Mouse (Mus musculus) hindbrain, embryonic 11.5 days (tissue): Measurements from ENCODE around the gene Prkca. TPM values are rescaled to one million over a fixed set of nuclear protein-coding genes. Genes with fewer than 3 reads are reported as not detected.

Experiments used
- ATAC-seq: fragments of 200-750 bp; cut with Nextera tagmentation; 2 replicates; pipeline ENCODE4 v1.8.0; 2017; ENCODE audit warnings: mild to moderate bottlenecking, moderate TSS enrichment, moderate library complexity; ENCODE audit not compliant: low FRiP score
- DNase-seq: peaks from one replicate; pipeline ENCODE4 v3.0.0-alpha.2; 2015; ENCODE audit warnings: low spot score
- H3K27ac ChIP-seq: fragments of 300-500 bp; sonication (generic); 2 replicates; pipeline ENCODE4 v1.5.1; 2014; ENCODE audit warnings: mild to moderate bottlenecking, low read depth, low read length
- H3K27me3 ChIP-seq: fragments of 300-500 bp; sonication (generic); 2 replicates; pipeline ENCODE4 v1.6.1; 2014; ENCODE audit warnings: mild to moderate bottlenecking, low read length, moderate library complexity, mixed read lengths; ENCODE audit not compliant: control insufficient read depth, insufficient read depth
- H3K36me3 ChIP-seq: fragments of 300-500 bp; sonication (generic); 2 replicates; pipeline ENCODE4 v1.6.1; 2014; ENCODE audit warnings: mild to moderate bottlenecking, low read length, moderate library complexity, mixed read lengths; ENCODE audit not compliant: control insufficient read depth, insufficient read depth
- H3K4me1 ChIP-seq: fragments of 300-500 bp; sonication (generic); replicated peaks from 2 replicates; pipeline ENCODE4 v1.6.1; 2014; ENCODE audit warnings: low read length, mixed read lengths; ENCODE audit not compliant: control insufficient read depth, insufficient read depth
- H3K4me2 ChIP-seq: fragments of 300-500 bp; sonication (generic); replicated peaks from 2 replicates; pipeline ENCODE4 v1.6.1; 2014; ENCODE audit warnings: mild to moderate bottlenecking, low read depth, low read length
- H3K4me3 ChIP-seq: fragments of 300-500 bp; sonication (generic); 2 replicates; pipeline ENCODE4 v1.5.1; 2014; ENCODE audit warnings: low read depth, low read length
- H3K9ac ChIP-seq: fragments of 300-500 bp; sonication (generic); 2 replicates; pipeline ENCODE4 v1.6.1; 2014; ENCODE audit warnings: low read depth, low read length
- H3K9me3 ChIP-seq: fragments of 300-500 bp; sonication (generic); 2 replicates; pipeline ENCODE4 v1.6.1; 2016; ENCODE audit warnings: low read length; ENCODE audit not compliant: control insufficient read depth
- WGBS: fragments of 180-500 bp; shearing (Covaris S2); extraction: QIAGEN DNeasy Blood & Tissue Kit; methylation state at CpG from one replicate; pipeline ENCODE4 v1.1.7; 2014; 5-methylcytosine and 5-hydroxymethylcytosine counted together
- polyA plus RNA-seq: library from polyadenylated mRNA; unstranded; fragments of >200 nt; fragmentation: Nextera tagmentation; extraction: Ambion mirVana; gene quantifications from 2 replicates; pipeline ENCODE4 v1.2.1, GENCODE M21; 2014

Prkca gene
- polyA plus RNA-seq, 1 experiment from 2014 or later, result 4.1 TPM

DNA sequence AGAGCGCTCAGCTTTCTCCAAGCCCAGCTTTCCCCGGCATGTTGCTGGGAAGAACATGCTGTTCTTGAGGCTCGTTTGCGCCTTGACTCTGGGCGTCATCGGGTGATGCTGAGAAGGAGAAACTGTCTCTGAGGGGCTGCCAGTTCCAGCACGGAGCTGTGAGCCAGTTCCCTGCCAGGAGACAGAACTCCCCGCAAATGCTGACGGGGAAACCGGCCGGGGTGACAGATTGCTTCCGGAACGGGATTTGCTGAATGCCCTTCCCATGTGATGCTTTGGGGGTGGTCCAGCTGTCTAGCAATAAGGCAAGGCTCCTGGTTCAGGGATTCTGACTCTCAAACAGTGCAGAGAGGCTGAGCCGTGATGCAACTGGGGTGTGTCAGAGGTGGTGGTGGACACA lies 320.5 kb downstream of the Prkca start:
- 70% methylated on average over 14 of the region's 14 CpGs for WGBS
- no peak for DNase-seq
- Histone ChIP-seq H3K9me3 (no peaks in the 10 kb centered on the region), H3K27ac (no peak overlapping the region), H3K4me2 (no peak overlapping the region), H3K4me3 (no peak overlapping the region), H3K36me3 (no peaks in the 10 kb centered on the region), H3K4me1 (no peaks in the 10 kb centered on the region), H3K27me3 (no peaks in the 10 kb centered on the region), H3K9ac (no peak overlapping the region)
- no peak for ATAC-seq

GRCm38 (mm10) chr11:108020889-108021288 lies 322.8 kb downstream of the Prkca start:
- H3K4me2 ChIP-seq, result no peak overlapping the region
- DNase-seq, result no peak
- 63% methylated on average over 3 of the region's 3 CpGs for whole genome bisulfite sequencing
- no peak overlapping the region for H3K27ac ChIP-seq
- H3K36me3 ChIP-seq, result no peaks in the 10 kb centered on the region
- H3K9me3 ChIP-seq, result no peaks in the 10 kb centered on the region
- ATAC-seq, result no peak
- no peaks in the 10 kb centered on the region for H3K4me1 ChIP-seq
- no peak overlapping the region for H3K4me3 ChIP-seq
- no peaks in the 10 kb centered on the region for H3K27me3 ChIP-seq
- no peak overlapping the region for H3K9ac ChIP-seq

DNA sequence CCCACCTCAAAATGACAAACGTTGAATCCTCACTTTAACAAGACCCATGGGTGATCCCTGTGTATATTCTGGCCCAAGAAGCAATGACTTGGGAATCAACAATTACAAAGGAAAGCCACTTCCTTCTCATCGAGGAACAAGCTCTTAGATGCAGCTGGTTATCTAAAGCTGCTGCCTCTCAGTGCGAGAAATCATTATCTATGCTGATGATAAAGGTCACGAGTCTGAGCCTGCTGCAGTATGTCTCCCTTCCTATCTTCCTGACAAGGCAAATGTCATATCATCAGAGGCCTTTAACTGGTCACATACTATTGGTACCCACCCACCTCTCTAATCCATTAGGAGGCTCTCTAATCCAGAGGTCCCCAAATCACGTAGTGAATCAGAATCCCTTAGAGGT lies 328.4 kb downstream of the Prkca start:
- ATAC-seq, result no peak
- 86% methylated on average over 5 of the region's 5 CpGs for WGBS
- Histone ChIP-seq H3K27me3 (no peaks in the 10 kb centered on the region), H3K4me1 (no peaks in the 10 kb centered on the region), H3K9ac (no peak overlapping the region), H3K4me3 (no peak overlapping the region), H3K36me3 (no peaks in the 10 kb centered on the region), H3K4me2 (no peak overlapping the region), H3K27ac (no peak overlapping the region), H3K9me3 (no peaks in the 10 kb centered on the region)
- DNase-seq, result no peak

GRCm38 (mm10) chr11:108013390-108013789 lies 330.3 kb downstream of the Prkca start:
- Histone ChIP-seq H3K27me3 (no peaks in the 10 kb centered on the region), H3K9ac (no peak overlapping the region), H3K4me3 (no peak overlapping the region), H3K4me2 (no peak overlapping the region), H3K36me3 (no peaks in the 10 kb centered on the region), H3K27ac (no peak overlapping the region), H3K4me1 (no peaks in the 10 kb centered on the region), H3K9me3 (no peaks in the 10 kb centered on the region)
- no peak for ATAC-seq
- WGBS, result 57% methylated on average over 5 of the region's 5 CpGs
- no peak for DNase-seq

DNA sequence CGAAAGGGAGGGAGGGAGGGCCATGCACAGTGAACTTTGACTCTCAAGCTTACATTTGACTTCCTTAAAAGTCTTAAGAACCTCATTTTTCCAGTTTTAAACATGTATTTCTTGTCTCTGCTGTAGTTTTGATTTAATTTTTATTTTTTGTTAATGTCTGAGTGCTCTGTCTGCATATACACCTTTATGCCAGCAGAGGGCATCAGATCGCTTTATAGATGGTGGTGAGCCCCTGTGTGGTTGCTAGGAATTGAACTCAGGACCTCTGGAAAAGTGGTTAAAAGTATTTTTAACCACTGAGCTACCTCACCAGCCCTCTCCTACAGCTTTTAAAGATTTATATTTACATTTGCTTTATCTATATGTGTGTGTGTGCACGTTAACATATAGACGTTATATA lies 333.3 kb downstream of the Prkca start:
- H3K4me1 ChIP-seq, result no peaks in the 10 kb centered on the region
- H3K27ac ChIP-seq, result no peak overlapping the region
- H3K36me3 ChIP-seq, result no peaks in the 10 kb centered on the region
- DNase-seq, result peak; percentile 34
- no peak overlapping the region for H3K4me3 ChIP-seq
- H3K9ac ChIP-seq, result no peak overlapping the region
- 78% methylated on average over 4 of the region's 4 CpGs for WGBS
- H3K4me2 ChIP-seq, result no peak overlapping the region
- ATAC-seq, result no peak
- no peaks in the 10 kb centered on the region for H3K9me3 ChIP-seq
- no peaks in the 10 kb centered on the region for H3K27me3 ChIP-seq

DNA sequence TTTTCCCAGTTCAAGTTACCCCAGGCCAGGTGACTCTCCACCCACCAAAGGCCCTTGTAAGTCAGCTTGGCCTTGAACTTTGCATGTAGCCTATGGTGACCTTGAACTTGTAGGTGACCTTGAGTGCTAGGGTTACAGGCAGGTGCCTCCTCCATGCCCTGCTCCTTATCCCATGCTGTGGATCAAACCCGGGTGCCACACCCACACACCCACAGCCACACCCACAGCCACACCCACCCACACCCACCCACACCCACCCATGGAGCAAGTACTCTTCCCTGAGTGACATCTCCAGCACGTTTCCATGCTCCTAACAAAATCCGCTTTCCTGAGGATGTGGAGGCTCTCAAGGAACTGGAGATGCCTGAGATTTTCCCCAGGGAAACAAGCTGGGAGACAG lies 344.8 kb downstream of the Prkca start:
- WGBS, result 81% methylated on average over 3 of the region's 3 CpGs
- no peak overlapping the region for H3K9ac ChIP-seq
- H3K4me2 ChIP-seq, result no peak overlapping the region
- H3K27ac ChIP-seq, result no peak overlapping the region
- no peaks in the 10 kb centered on the region for H3K27me3 ChIP-seq
- no peaks in the 10 kb centered on the region for H3K36me3 ChIP-seq
- ATAC-seq (no peak), DNase-seq (no peak)
- H3K4me3 ChIP-seq, result no peak overlapping the region
- no peaks in the 10 kb centered on the region for H3K9me3 ChIP-seq
- H3K4me1 ChIP-seq, result no peaks in the 10 kb centered on the region

GRCm38 (mm10) chr11:107996896-107997670 lies 346.6 kb downstream of the Prkca start:
- Histone ChIP-seq H3K4me3 (no peak overlapping the region), H3K27ac (no peak overlapping the region), H3K9ac (no peak overlapping the region), H3K9me3 (no peaks in the 10 kb centered on the region), H3K4me2 (no peak overlapping the region), H3K36me3 (no peaks in the 10 kb centered on the region), H3K4me1 (no peaks in the 10 kb centered on the region), H3K27me3 (no peaks in the 10 kb centered on the region)
- ATAC-seq (no peak), DNase-seq (no peak)
- 86% methylated on average over 11 of the region's 11 CpGs for WGBS

DNA sequence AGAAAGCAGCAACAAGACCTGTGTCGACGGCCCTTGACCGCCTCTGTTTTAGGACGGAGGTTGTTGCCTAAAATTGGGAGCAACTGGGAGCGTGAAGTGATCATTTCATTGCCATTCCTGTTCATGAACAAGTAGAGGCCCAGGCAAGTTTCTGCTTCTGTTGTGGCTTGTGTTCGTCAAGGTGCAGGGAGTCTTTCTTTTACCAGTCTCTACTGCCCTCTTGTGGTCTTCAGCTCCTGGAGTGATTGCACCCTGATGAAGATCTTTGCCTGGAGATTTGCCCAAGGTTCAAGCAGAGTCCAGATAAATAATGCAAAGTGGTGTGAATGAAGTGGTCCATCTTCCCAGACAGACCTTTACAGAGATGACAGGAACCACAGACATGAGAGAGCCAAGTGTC lies 349.2 kb downstream of the Prkca start:
- Histone ChIP-seq H3K4me1 (no peaks in the 10 kb centered on the region), H3K4me2 (no peak overlapping the region), H3K27me3 (no peaks in the 10 kb centered on the region), H3K4me3 (no peak overlapping the region), H3K27ac (no peak overlapping the region), H3K9ac (no peak overlapping the region), H3K9me3 (no peaks in the 10 kb centered on the region), H3K36me3 (no peaks in the 10 kb centered on the region)
- peak; percentile 81 for DNase-seq
- 48% methylated on average over 6 of the region's 6 CpGs for WGBS
- no peak for ATAC-seq

GRCm38 (mm10) chr11:107993792-107994191 lies 349.9 kb downstream of the Prkca start:
- 90% methylated on average over 3 of the region's 3 CpGs for WGBS
- Histone ChIP-seq H3K4me2 (no peak overlapping the region), H3K9me3 (no peaks in the 10 kb centered on the region), H3K27me3 (no peaks in the 10 kb centered on the region), H3K27ac (no peak overlapping the region), H3K4me1 (no peaks in the 10 kb centered on the region), H3K4me3 (no peak overlapping the region), H3K9ac (no peak overlapping the region), H3K36me3 (no peaks in the 10 kb centered on the region)
- DNase-seq (no peak), ATAC-seq (no peak)
